In genomic region chr2:130295331-130296133, GRCm38 (mm10) we compare ENCODE assay signal across 7 mouse cellular contexts. TPM values are rescaled to one million over a fixed set of nuclear protein-coding genes. Genes with fewer than 3 reads are reported as not detected.
A peak's percentile ranks its signal among the peaks of the same experiment; 100 is the strongest.
DNase-seq lines count a peak whose midpoint lies in the region; ATAC-seq and TF ChIP-seq lines count a peak whose summit lies in the region.

No protein-coding gene starts in this region.

- H3K9me3 ChIP-seq in ES-Bruce4 (replicated peaks; ENCODE audit: control insufficient read depth, insufficient read depth, low read length, poor library complexity, severe bottlenecking), result no peaks in the 10 kb centered on the region
- H3K9me3 ChIP-seq in heart, postnatal 0 days (replicated peaks; ENCODE audit: control insufficient read depth, low read length), result no peaks in the 10 kb centered on the region
- H3K9me3 ChIP-seq in midbrain, embryonic 13.5 days, result no peaks in the 10 kb centered on the region
- no peaks in the 10 kb centered on the region for H3K9me3 ChIP-seq in stomach, embryonic 15.5 days

- peak overlapping the region; percentile 90 for H3K4me2 ChIP-seq in heart, postnatal 0 days (ENCODE audit: low read depth, low read length)
- H3K4me2 ChIP-seq in midbrain, embryonic 13.5 days (replicated peaks), result peak overlapping the region; percentile 71
- H3K4me2 ChIP-seq in stomach, embryonic 15.5 days, result peak overlapping the region; percentile 79

- H3K27ac ChIP-seq in ES-Bruce4 (ENCODE audit: insufficient read depth, low read length), result no peak overlapping the region
- no peak overlapping the region for H3K27ac ChIP-seq in heart, postnatal 0 days (ENCODE audit: low read depth)
- peak overlapping the region; percentile 82 for H3K27ac ChIP-seq in midbrain, embryonic 13.5 days
- H3K27ac ChIP-seq in stomach, embryonic 15.5 days, result peak overlapping the region; percentile 59

- H3K4me3 ChIP-seq in ES-Bruce4 (ENCODE audit: low read depth, low read length), result peak overlapping the region; percentile 57
- peak overlapping the region; percentile 56 for H3K4me3 ChIP-seq in heart, postnatal 0 days (ENCODE audit: low read depth, low read length)
- H3K4me3 ChIP-seq in midbrain, embryonic 13.5 days (replicated peaks), result peak overlapping the region; percentile 73
- peak overlapping the region; percentile 74 for H3K4me3 ChIP-seq in stomach, embryonic 15.5 days (replicated peaks)

- 0 out of 2 replicates have a peak, but pooled peaks cover 3% of the 10 kb centered on the region for H3K27me3 ChIP-seq in ES-Bruce4 (ENCODE audit: control insufficient read depth, insufficient read depth, low read length, poor library complexity, severe bottlenecking)
- H3K27me3 ChIP-seq in heart, postnatal 0 days (ENCODE audit: control insufficient read depth, insufficient read depth, low read length), result peaks cover 42% of the 10 kb centered on the region
- peaks cover 12% of the 10 kb centered on the region; the same call in 1 of the 2 replicates for H3K27me3 ChIP-seq in midbrain, embryonic 13.5 days
- H3K27me3 ChIP-seq in stomach, embryonic 15.5 days (replicated peaks), result peaks cover 13% of the 10 kb centered on the region; the same call in 1 of the 2 replicates

- no peaks in the 10 kb centered on the region for H3K36me3 ChIP-seq in ES-Bruce4 (ENCODE audit: control insufficient read depth, insufficient read depth, low read length, poor library complexity, severe bottlenecking)
- no peaks in the 10 kb centered on the region for H3K36me3 ChIP-seq in heart, postnatal 0 days (replicated peaks; ENCODE audit: control insufficient read depth, insufficient read depth, low read length)
- H3K36me3 ChIP-seq in midbrain, embryonic 13.5 days, result peaks cover 6% of the 10 kb centered on the region
- no peaks in the 10 kb centered on the region for H3K36me3 ChIP-seq in stomach, embryonic 15.5 days

- WGBS in heart, postnatal 0 days, result under 1% methylated on average over 60 of the region's 99 CpGs
- WGBS in midbrain, embryonic 13.5 days, result under 1% methylated on average over 61 of the region's 99 CpGs
- whole genome bisulfite sequencing in stomach, embryonic 15.5 days, result under 1% methylated on average over 65 of the region's 99 CpGs

- H3K9ac ChIP-seq in ES-Bruce4 (ENCODE audit: low read depth, poor library complexity, severe bottlenecking), result peak overlapping the region; percentile 41
- peak overlapping the region; percentile 60 for H3K9ac ChIP-seq in heart, postnatal 0 days (replicated peaks; ENCODE audit: low read depth, low read length)
- peak overlapping the region; percentile 88 for H3K9ac ChIP-seq in midbrain, embryonic 13.5 days (replicated peaks)
- peak overlapping the region; percentile 56 for H3K9ac ChIP-seq in stomach, embryonic 15.5 days

- H3K4me1 ChIP-seq in ES-Bruce4 (ENCODE audit: control insufficient read depth, insufficient read depth, low read length), result no peaks in the 10 kb centered on the region
- peaks cover 8% of the 10 kb centered on the region; the same call in 1 of the 2 replicates for H3K4me1 ChIP-seq in heart, postnatal 0 days (ENCODE audit: control insufficient read depth, insufficient read depth)
- H3K4me1 ChIP-seq in midbrain, embryonic 13.5 days (replicated peaks), result peaks cover 48% of the 10 kb centered on the region
- H3K4me1 ChIP-seq in stomach, embryonic 15.5 days, result peaks cover 27% of the 10 kb centered on the region

- no peak for TF ChIP-seq CTCF in ES-Bruce4 (IDR thresholded peaks at IDR 0.05; ENCODE audit: low read depth, low read length)
- no peak for TF ChIP-seq CTCF in heart, postnatal 0 days (IDR thresholded peaks at IDR 0.05; ENCODE audit: low read depth)

- peak; percentile 46 for DNase-seq in CD4-positive helper T cell, adult 2 months (ENCODE audit: low read depth, low spot score)
- peak; percentile 35 for DNase-seq in embryo, embryonic 11.5 days (ENCODE audit: low read depth, low spot score)
- DNase-seq in heart, postnatal 0 days (ENCODE audit: low spot score), result no peak
- peak; percentile 54 to 59 for DNase-seq in layer of hippocampus, postnatal 36 days

- peak; percentile 59 for ATAC-seq in heart, postnatal 0 days (ENCODE audit: insufficient read depth, low read depth)
- peak; percentile 74 for ATAC-seq in midbrain, embryonic 13.5 days
- ATAC-seq in stomach, embryonic 15.5 days (ENCODE audit: insufficient read depth, low FRiP score, low read depth), result peak; percentile 47; the same call in 1 of the 2 replicates

- no peak for TF ChIP-seq EP300 in ES-Bruce4 (IDR thresholded peaks at IDR 0.05; ENCODE audit: insufficient read depth, low read depth, low read length)
- no peak for TF ChIP-seq EP300 in heart, postnatal 0 days (IDR thresholded peaks at IDR 0.05; ENCODE audit: low read depth)

- no peak for TF ChIP-seq POLR2A in ES-Bruce4 (IDR thresholded peaks at IDR 0.05; ENCODE audit: insufficient read depth, low read length)

RNA-seq across cellular contexts. Expression of gene Ebf4, which starts 0.6 kb away (rescaled TPM):
- polyA plus RNA-seq in ES-Bruce4 (2011; ENCODE audit: insufficient read depth, insufficient read length, low read depth, missing spikeins), result 4.8 and 5.3 TPM in 2 replicates
- 1.1 and 3.4 TPM in 2 replicates for total RNA-seq in heart, postnatal 0 days (2014; rRNA removed; ENCODE audit: low replicate concordance)
- 0.16 and 0.18 TPM in 2 replicates for polyA plus RNA-seq in heart, postnatal 0 days (2015; fragmentation: Nextera tagmentation; extraction: Ambion mirVana)
- 10 to 100 TPM; 11.4 to 11.7 TPM for total RNA-seq in layer of hippocampus, postnatal 36 days (2021)
- 2.1 and 2.7 TPM in 2 replicates for polyA plus RNA-seq in midbrain, embryonic 13.5 days (2015; fragmentation: Nextera tagmentation; extraction: Ambion mirVana)
- polyA plus RNA-seq in stomach, embryonic 15.5 days (2015; fragmentation: Nextera tagmentation; extraction: Ambion mirVana), result 2.8 and 3.1 TPM in 2 replicates

RNA-seq across cellular contexts. Expression of gene Idh3b, which starts 11.2 kb away (rescaled TPM):
- 158 and 163 TPM in 2 replicates for polyA plus RNA-seq in ES-Bruce4 (2011; ENCODE audit: insufficient read depth, insufficient read length, low read depth, missing spikeins)
- total RNA-seq in heart, postnatal 0 days (2014; rRNA removed; ENCODE audit: low replicate concordance), result 359 and 497 TPM in 2 replicates
- polyA plus RNA-seq in heart, postnatal 0 days (2015; fragmentation: Nextera tagmentation; extraction: Ambion mirVana), result 512 and 516 TPM in 2 replicates
- total RNA-seq in layer of hippocampus, postnatal 36 days (2021), result 100 to 1,000 TPM; 329 to 336 TPM
- polyA plus RNA-seq in midbrain, embryonic 13.5 days (2015; fragmentation: Nextera tagmentation; extraction: Ambion mirVana), result 154 and 165 TPM in 2 replicates
- polyA plus RNA-seq in stomach, embryonic 15.5 days (2015; fragmentation: Nextera tagmentation; extraction: Ambion mirVana), result 171 and 192 TPM in 2 replicates

RNA-seq across cellular contexts. Expression of gene Nop56, which starts 21.3 kb away (rescaled TPM):
- 387 and 404 TPM in 2 replicates for polyA plus RNA-seq in ES-Bruce4 (2011; ENCODE audit: insufficient read depth, insufficient read length, low read depth, missing spikeins)
- 47.4 and 50.9 TPM in 2 replicates for total RNA-seq in heart, postnatal 0 days (2014; rRNA removed; ENCODE audit: low replicate concordance)
- polyA plus RNA-seq in heart, postnatal 0 days (2015; fragmentation: Nextera tagmentation; extraction: Ambion mirVana), result 57.4 and 57.6 TPM in 2 replicates
- total RNA-seq in layer of hippocampus, postnatal 36 days (2021), result 100 to 1,000 TPM; 143 to 144 TPM
- 246 and 261 TPM in 2 replicates for polyA plus RNA-seq in midbrain, embryonic 13.5 days (2015; fragmentation: Nextera tagmentation; extraction: Ambion mirVana)
- polyA plus RNA-seq in stomach, embryonic 15.5 days (2015; fragmentation: Nextera tagmentation; extraction: Ambion mirVana), result 260 and 287 TPM in 2 replicates

Comparison
In these comparisons a context has a peak if more than half of its experiments do, and no peak if none do; other contexts are left out.
1. H3K27ac ChIP-seq: peak in midbrain, embryonic 13.5 days (single experiment) and stomach, embryonic 15.5 days (single experiment); none in ES-Bruce4 (single experiment) and heart, postnatal 0 days (single experiment).
2. Peak in every context shown above with its lines, with median percentiles within 50 percentile points of each other: H3K4me3 ChIP-seq, H3K9ac ChIP-seq, ATAC-seq and H3K4me2 ChIP-seq.